Mouse (Mus musculus): Measurements from ENCODE around the gene A430089I19Rik. TPM values are rescaled to one million over a fixed set of nuclear protein-coding genes. Genes with fewer than 3 reads are reported as not detected.

A430089I19Rik gene
- not detected in 2 replicates for polyA plus RNA-seq (2012; ENCODE audit: low replicate concordance)

GRCm38 (mm10) chr5:94306696-94307095 lies at the start of gene A430089I19Rik:
A430089I19Rik (minus strand) TSS chr5:94306796.

DNA sequence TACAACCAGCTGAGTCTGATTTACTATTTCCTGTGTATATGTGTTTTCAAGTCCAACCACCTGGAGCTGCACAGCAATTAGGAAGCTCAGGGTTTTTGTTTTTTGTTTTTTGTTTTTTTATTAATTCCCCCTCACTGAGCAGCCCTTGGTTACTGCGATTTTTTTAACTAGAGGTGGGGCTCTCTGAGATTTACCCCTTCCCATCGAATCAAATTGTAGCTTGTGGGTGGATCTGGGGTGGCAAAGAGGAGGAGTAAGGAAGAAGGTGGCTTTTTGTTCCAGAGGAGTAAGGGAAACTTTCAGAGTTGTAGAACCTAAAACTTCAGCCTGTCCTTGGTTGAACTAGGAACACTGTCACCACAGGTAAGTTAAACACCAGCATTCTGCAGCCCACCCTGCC lies 32.9 kb upstream of the A430089I19Rik start, which contains the start of gene AA792892:
Gene AA792892 (plus strand): TSS at position 301 of the 400 bp plus-strand sequence.

DNA sequence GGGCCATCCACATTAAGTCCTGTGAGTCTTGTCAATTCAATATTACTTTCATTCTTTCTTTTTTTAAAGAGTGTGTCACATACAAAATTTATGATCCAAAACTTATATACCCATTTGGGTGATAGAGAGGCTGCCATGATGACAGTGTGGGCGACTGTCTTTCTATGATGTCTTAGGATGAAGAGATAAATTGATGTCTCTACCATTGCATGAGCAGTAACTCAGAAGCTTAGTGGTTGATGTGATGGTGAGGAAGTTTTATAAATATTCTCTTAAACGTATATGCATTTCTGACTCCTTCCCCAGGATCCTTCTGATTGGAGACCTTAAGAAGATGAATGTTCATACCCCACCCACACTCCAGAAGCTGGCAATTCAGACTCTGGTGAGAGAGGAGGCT lies 7.5 kb upstream of the A430089I19Rik start, which contains the start of gene Gm6502:
Gene Gm6502 (plus strand): TSS at position 301 of the 400 bp plus-strand sequence.

Other genes with a start within 250 kb of the A430089I19Rik start
- not detected in 2 replicates for gene BC061212, start 236.3 kb downstream of the A430089I19Rik start, polyA plus RNA-seq (2012; ENCODE audit: low replicate concordance)
- not detected in 2 replicates for gene Gm6351, start 230.4 kb downstream of the A430089I19Rik start, polyA plus RNA-seq (2012; ENCODE audit: low replicate concordance)
- gene Gm3106, start 88.8 kb downstream of the A430089I19Rik start, polyA plus RNA-seq (2012; ENCODE audit: low replicate concordance) = not detected in 2 replicates
- 0.11 TPM in 1 of 2 replicates, not detected in the other for gene Gm6502, start 7.6 kb upstream of the A430089I19Rik start, polyA plus RNA-seq (2012; ENCODE audit: low replicate concordance)
- gene AA792892, start 33.0 kb upstream of the A430089I19Rik start, polyA plus RNA-seq (2012; ENCODE audit: low replicate concordance) = not detected in 2 replicates
- gene Gm7682, start 139.0 kb upstream of the A430089I19Rik start, polyA plus RNA-seq (2012; ENCODE audit: low replicate concordance) = not detected in 2 replicates
- gene Gm3139, start 219.5 kb upstream of the A430089I19Rik start, polyA plus RNA-seq (2012; ENCODE audit: low replicate concordance) = not detected in 2 replicates